Mouse (Mus musculus) frontal cortex, postnatal 25 days (tissue): ENCODE measurements around the gene Sbno1.
"Not testable (repeated sequence)": the region's sequence is repeated elsewhere in the genome, so short reads cannot be mapped to it uniquely, and the experiment has no call there.

ENCODE experiments used
- DNase-seq, 2 experiments: peaks; one replicate each; pipeline ENCODE4 v3.0.0; 2022; ENCODE audit warnings: low spot score in 2 of 2

The Sbno1 gene

GRCm38 (mm10) chr5:124366721-124367120, 59.1 kb downstream of the Sbno1 start:
- DNase-seq, result no peak

DNA sequence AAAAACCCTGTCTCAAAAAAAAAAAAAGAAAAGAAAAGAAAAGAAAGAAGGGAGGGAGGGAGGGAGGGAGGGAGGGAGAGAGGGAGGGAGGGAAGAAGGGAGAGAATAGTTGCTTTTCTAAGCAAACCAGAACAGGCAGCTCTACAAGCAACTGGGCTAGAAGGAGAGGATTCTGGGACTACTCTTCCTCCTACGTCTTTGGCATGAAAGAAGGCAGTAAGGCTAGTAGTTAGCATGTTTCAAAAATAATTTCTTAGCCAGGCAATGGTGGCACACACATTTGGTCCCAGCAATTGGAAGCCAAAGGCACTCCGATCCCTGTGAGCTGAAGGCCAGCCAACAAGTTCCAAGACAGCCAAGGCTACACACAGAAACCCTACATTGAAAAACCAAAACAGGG, 60.0 kb downstream of the Sbno1 start:
- DNase-seq, result no peak

- DNase-seq, result no peak
Measured at GRCm38 (mm10) chr5:124364173-124364918, 61.5 kb downstream of the Sbno1 start.

- not testable (repeated sequence) for DNase-seq
Measured at GRCm38 (mm10) chr5:124362982-124363381, 62.8 kb downstream of the Sbno1 start, which contains the start of gene Cdk2ap1. Cdk2ap1 (minus strand) TSS chr5:124363082.

GRCm38 (mm10) chr5:124359641-124360040, 66.2 kb downstream of the Sbno1 start:
- DNase-seq, result no peak

DNA sequence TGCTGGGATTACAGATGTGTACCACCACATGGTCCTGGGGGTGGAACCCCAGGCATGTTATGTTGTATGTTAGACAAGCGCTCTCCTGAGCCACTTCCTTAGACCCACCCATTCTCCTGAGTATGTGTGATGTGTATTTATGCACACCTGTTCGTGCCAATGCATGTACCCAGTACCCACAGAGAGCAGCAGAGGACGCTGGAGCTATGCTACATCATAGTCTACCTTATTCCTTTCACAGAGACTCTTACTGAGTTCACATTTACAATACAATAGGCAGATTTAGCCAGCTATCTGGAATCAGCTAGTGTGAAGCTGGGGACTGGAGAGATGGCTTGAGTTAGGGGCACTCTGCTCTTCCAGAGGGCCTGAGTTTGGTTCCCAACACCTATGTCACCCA, 69.1 kb downstream of the Sbno1 start:
- DNase-seq, result no peak

- no peak for DNase-seq
Measured at GRCm38 (mm10) chr5:124355425-124355959, 70.3 kb downstream of the Sbno1 start.

- no peak for DNase-seq
Measured at GRCm38 (mm10) chr5:124354574-124355424, 71.0 kb downstream of the Sbno1 start.

DNA sequence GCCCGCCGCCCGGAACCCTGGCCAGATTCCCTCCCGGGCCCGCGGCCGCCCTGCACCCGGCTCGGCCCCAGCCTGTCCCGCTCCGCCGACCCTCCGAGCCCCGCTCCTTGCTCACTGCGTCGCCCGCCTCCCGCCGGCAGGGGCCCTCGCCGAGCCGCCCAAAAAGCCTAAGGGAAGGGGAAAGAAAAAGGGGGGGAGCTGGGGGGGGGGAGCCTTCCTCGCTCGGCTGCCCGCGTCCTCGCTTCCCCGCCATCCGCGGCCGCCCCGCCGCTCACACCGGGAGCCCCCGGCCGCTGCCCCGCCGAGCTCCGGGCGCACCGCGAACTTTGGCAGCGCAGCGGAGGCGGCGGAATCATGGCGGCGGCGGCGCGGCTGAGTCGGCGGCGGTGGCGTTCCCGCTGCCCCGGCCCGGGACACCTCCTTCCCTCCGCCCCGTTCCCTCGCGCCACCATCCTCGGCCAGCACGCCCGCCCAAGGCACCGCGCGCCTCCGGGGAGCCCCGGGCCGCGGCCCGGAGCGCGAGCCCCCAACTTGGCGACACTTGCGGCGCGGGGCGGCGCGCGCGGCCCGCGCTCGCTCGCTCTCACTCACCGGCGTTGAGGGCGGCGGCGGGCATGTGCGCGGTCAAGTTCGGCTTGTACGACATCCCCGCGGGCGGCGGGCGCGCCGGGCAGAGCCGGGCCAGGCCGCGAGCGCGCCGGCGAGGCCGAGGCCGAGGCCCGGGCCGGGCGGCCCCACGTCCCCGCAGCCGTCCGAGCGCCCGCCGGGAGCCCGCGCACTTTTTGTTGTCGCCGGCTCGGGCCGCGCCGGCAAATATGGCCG, 71.9 kb downstream of the Sbno1 start:
- DNase-seq, result no peak

DNA sequence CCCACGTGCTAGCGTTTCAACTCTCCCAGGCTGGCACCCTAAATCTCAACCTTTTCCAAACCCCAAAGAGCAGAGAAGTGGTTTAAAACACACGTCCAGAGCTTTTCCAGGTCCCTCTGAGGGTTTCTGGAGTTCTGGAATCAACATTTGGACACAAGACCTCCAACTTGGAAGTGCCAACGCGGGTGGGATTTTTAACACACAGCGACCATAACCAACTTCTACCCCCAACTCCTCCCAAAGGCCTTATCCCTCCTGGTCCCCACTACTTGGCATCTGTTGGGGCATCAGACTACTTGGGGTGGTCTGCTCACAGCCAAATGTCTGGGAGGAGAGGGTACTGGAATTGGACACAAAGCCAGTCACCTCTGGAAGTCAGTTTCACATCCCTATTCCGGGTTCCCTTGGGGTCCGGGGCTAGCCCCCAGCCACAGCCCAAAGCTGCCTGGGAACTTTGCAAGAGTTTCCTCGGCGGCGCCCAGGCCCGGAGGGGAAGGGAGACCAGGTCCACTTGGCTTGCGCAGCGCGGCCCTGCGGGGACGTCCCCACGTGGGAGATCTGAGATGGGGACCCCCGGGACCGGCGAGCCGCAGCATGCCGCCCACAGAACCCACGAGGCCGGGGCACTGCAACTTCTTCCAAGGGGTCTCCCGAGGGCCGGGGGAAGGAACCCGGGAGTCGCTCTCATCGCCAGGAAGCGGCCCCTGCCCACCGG, 72.6 kb downstream of the Sbno1 start:
- no peak for DNase-seq

DNA sequence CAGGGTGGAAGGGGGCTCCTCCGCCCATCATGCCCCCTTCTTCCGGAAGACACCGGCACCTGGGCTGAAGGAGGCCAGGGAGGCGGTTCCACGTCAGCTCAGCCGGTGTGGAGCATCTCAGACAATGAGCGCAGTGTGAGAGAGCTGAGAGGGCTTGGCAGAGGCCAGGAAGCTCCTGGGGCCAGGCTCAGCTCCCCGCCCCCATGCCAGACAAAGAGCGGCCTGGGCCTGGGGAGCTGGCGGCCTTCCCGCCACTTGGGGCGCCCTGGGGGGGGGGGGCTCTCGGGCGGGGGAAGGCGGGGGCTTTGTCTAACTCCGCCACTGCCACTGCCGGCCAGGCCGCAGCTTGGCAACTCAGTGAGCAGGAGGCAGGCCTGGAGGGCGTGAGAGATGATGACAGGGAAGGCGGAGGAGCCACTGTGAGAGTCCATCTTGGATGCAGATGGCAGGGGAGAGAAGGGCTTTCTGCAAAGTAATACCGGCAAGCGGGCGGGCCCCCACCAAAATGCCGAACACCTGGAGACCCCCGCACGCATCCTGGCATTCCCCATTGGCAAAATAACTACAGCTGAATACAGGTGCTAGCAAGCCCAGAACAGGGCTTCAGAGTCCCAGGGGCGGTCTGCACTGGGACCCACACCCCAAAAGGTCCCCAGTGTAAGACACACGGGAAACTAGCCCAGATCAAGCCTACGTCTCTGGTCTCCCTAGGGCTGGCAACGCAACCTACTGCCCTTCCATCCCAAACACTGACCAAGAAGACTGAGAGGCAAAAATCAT, 73.5 kb downstream of the Sbno1 start:
- DNase-seq, result peak in 1 of 2 experiments; percentile 61

- DNase-seq, result no peak
Measured at GRCm38 (mm10) chr5:124351604-124352003, 74.2 kb downstream of the Sbno1 start.

DNA sequence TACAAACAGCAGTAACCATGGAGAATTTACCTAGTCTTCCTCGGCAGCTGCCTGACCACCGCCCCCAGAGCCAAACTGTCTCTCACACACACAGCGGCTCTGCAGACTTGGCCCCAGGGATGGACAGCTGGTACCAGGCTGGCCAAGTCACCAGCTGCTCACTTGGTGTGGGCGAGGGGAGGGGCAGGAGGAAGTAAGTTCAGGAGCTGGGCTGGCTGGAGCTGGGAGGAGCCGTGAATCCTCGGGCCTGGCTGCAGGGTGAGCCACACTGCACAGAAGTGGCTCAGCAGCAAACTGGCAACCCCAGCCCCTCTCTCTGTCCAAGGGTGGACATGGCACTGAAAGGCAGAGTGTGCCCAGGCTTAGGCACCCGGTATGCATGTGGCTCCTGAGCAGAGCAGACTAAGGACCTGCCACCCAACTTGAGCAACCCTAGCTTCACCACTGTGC, 74.7 kb downstream of the Sbno1 start:
- peak in 1 of 2 experiments; percentile 57 for DNase-seq

DNA sequence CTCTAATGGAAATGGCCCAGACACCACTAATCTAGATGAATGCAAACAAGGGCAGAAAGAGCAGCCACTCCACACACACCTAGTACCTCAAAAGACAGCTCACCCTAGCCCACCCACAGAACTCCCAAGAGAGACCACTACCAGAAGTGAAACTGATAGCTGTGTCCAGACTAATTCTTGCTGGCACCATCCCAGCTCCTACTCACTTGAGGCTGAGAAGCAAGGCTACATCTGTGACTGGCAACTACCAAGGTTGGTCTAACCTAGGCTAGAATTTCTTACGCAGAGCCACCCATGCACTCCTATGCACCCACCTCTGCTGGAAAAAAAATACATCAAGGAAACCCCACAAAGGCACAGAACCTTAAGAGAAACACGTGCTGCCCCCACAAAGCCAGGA, 75.5 kb downstream of the Sbno1 start:
- DNase-seq, result no peak

- no peak for DNase-seq
Measured at GRCm38 (mm10) chr5:124349196-124349595, 76.6 kb downstream of the Sbno1 start.

DNA sequence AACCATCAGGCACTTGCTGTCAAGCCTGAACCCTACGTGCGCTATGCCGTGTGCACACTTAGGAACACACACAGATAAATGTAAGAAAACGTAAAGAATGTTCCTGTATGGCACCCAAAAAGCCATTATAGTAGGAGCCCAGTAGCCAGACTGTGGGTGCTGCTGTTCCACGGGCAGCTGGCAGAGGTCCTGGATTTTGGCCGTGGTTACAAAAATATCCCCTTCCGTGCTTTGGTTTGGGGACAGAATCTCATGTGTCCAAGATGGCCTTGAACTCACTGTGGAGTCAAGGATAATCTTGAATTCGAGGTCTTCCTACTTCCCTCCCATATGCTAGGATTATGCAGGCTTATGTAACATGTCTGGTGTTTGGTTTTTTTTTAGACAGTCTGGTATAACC, 82.9 kb downstream of the Sbno1 start:
- DNase-seq, result no peak

GRCm38 (mm10) chr5:124341753-124342339, 84.0 kb downstream of the Sbno1 start:
- not testable (repeated sequence) for DNase-seq

- no peak for DNase-seq
Measured at GRCm38 (mm10) chr5:124338791-124339190, 87.0 kb downstream of the Sbno1 start.

GRCm38 (mm10) chr5:124337909-124338308, 87.9 kb downstream of the Sbno1 start:
- DNase-seq, result no peak

- no peak for DNase-seq
Measured at GRCm38 (mm10) chr5:124337103-124337502, 88.7 kb downstream of the Sbno1 start.
